Mouse (Mus musculus) liver, postnatal 0 days (tissue): ENCODE measurements around the gene Gtpbp2. TPM values are rescaled to one million over a fixed set of nuclear protein-coding genes. Genes with fewer than 3 reads are reported as not detected.
A peak's percentile ranks its signal among the peaks of the same experiment; 100 is the strongest.

Experiments
- ATAC-seq: fragments of 200-750 bp; cut with Nextera tagmentation; 2 replicates; pipeline ENCODE4 v1.8.0; 2017; ENCODE audit warnings: mild to moderate bottlenecking, moderate library complexity
- DNase-seq: peaks from one replicate; pipeline ENCODE4 v3.0.0-alpha.2; 2016
- H3K27ac ChIP-seq: fragments of 300-500 bp; sonication (generic); 2 replicates; pipeline ENCODE4 v1.5.1; 2014; ENCODE audit warnings: antibody characterized with exemption, moderate library complexity, mild to moderate bottlenecking, low read depth
- H3K27me3 ChIP-seq: fragments of 300-500 bp; sonication (generic); 2 replicates; pipeline ENCODE4 v1.6.1; 2014; ENCODE audit warnings: low read length, control low read depth, mixed read lengths; ENCODE audit not compliant: insufficient read depth
- H3K36me3 ChIP-seq: fragments of 300-500 bp; sonication (generic); replicated peaks from 2 replicates; pipeline ENCODE4 v1.6.1; 2014; ENCODE audit warnings: mild to moderate bottlenecking, control low read depth, low read length, moderate library complexity, mixed read lengths; ENCODE audit not compliant: insufficient read depth
- H3K4me1 ChIP-seq: fragments of 300-500 bp; sonication (generic); 2 replicates; pipeline ENCODE4 v1.6.1; 2014; ENCODE audit warnings: antibody characterized with exemption, mild to moderate bottlenecking, control low read depth; ENCODE audit not compliant: insufficient read depth
- H3K4me2 ChIP-seq: fragments of 300-500 bp; sonication (generic); 2 replicates; pipeline ENCODE4 v1.6.1; 2014; ENCODE audit warnings: low read depth, mild to moderate bottlenecking, low read length, moderate library complexity, mixed read lengths
- H3K4me3 ChIP-seq: fragments of 300-500 bp; sonication (generic); 2 replicates; pipeline ENCODE4 v1.5.1; 2014; ENCODE audit warnings: low read depth, low read length
- H3K9ac ChIP-seq: fragments of 300-500 bp; sonication (generic); replicated peaks from 2 replicates; pipeline ENCODE4 v1.6.1; 2014; ENCODE audit warnings: mild to moderate bottlenecking, moderate library complexity
- H3K9me3 ChIP-seq: fragments of 300-500 bp; sonication (generic); 2 replicates; pipeline ENCODE4 v1.6.1; 2016; ENCODE audit warnings: mild to moderate bottlenecking, control low read depth, low read length, mixed read lengths
- CTCF ChIP-seq: sonication (generic); IDR thresholded peaks from 2 replicates; pipeline ENCODE4 v1.5.1; 2016; ENCODE audit warnings: antibody characterized with exemption, low read depth
- EP300 ChIP-seq: IDR thresholded peaks from 2 replicates; pipeline ENCODE4 v1.6.1; 2016; ENCODE audit warnings: antibody characterized with exemption, low read depth, mild to moderate bottlenecking
- WGBS: fragments of 180-500 bp; shearing (Covaris S2); extraction: QIAGEN DNeasy Blood & Tissue Kit; methylation state at CpG from one replicate; pipeline ENCODE4 v1.1.7; 2014; ENCODE audit not compliant: insufficient replicate concordance; 5-methylcytosine and 5-hydroxymethylcytosine counted together
- polyA plus RNA-seq: library from polyadenylated mRNA; unstranded; fragments of >200 nt; fragmentation: Nextera tagmentation; extraction: Ambion mirVana; gene quantifications from 2 replicates; pipeline ENCODE4 v1.2.1, GENCODE M21; 2015

Gtpbp2 gene
- polyA plus RNA-seq, 1 experiment from 2014 or later, result 27.5 TPM

- peaks cover 7% of the 10 kb centered on the region; the same call in 1 of the 2 replicates for H3K4me1 ChIP-seq
- no peak overlapping the region for H3K4me2 ChIP-seq
- TF ChIP-seq EP300 (no peak), CTCF (no peak)
- H3K27me3 ChIP-seq, result no peaks in the 10 kb centered on the region
- no peak for DNase-seq
- no peaks in the 10 kb centered on the region for H3K9me3 ChIP-seq
- no peak for ATAC-seq
- H3K9ac ChIP-seq, result no peak overlapping the region
- H3K36me3 ChIP-seq, result peaks cover 45% of the 10 kb centered on the region
- no peak overlapping the region for H3K4me3 ChIP-seq
- H3K27ac ChIP-seq, result no peak overlapping the region
- WGBS, result 73% methylated on average over 13 of the region's 13 CpGs
Observed at GRCm38 (mm10) chr17:46129741-46130498, 30.9 kb upstream of the Gtpbp2 start.

GRCm38 (mm10) chr17:46132058-46132718 lies 28.6 kb upstream of the Gtpbp2 start:
- TF ChIP-seq EP300 (no peak), CTCF (peak; percentile 94)
- Histone ChIP-seq H3K27me3 (no peaks in the 10 kb centered on the region), H3K36me3 (peaks cover 24% of the 10 kb centered on the region), H3K4me2 (no peak overlapping the region), H3K27ac (no peak overlapping the region), H3K9me3 (no peaks in the 10 kb centered on the region), H3K4me1 (peaks cover 7% of the 10 kb centered on the region; the same call in 1 of the 2 replicates), H3K4me3 (no peak overlapping the region), H3K9ac (no peak overlapping the region)
- ATAC-seq, result peak; percentile 33; the same call in 1 of the 2 replicates
- DNase-seq, result peak; percentile 81
- 19% methylated on average over 12 of the region's 12 CpGs for WGBS

- no peak overlapping the region for H3K9ac ChIP-seq
- H3K36me3 ChIP-seq, result peaks cover 17% of the 10 kb centered on the region
- DNase-seq (no peak), ATAC-seq (peak; percentile 38; the same call in 1 of the 2 replicates)
- 46% methylated on average over 8 of the region's 8 CpGs for WGBS
- TF ChIP-seq CTCF (no peak), EP300 (no peak)
- H3K27ac ChIP-seq, result no peak overlapping the region
- no peak overlapping the region for H3K4me2 ChIP-seq
- no peaks in the 10 kb centered on the region for H3K9me3 ChIP-seq
- no peak overlapping the region for H3K4me3 ChIP-seq
- peaks cover 7% of the 10 kb centered on the region; the same call in 1 of the 2 replicates for H3K4me1 ChIP-seq
- no peaks in the 10 kb centered on the region for H3K27me3 ChIP-seq
Observed at GRCm38 (mm10) chr17:46132862-46133261, 28.0 kb upstream of the Gtpbp2 start.

- peak overlapping the region; percentile 39; the same call in 1 of the 2 replicates for H3K27ac ChIP-seq
- no peak overlapping the region; the same call in 1 of the 2 replicates for H3K9ac ChIP-seq
- H3K36me3 ChIP-seq, result no peaks in the 10 kb centered on the region
- ATAC-seq (peak; percentile 76), DNase-seq (peak; percentile 39)
- H3K4me2 ChIP-seq, result no peak overlapping the region; the same call in 1 of the 2 replicates
- no peaks in the 10 kb centered on the region for H3K27me3 ChIP-seq
- H3K9me3 ChIP-seq, result no peaks in the 10 kb centered on the region
- H3K4me3 ChIP-seq, result no peak overlapping the region
- 37% methylated on average over 8 of the region's 8 CpGs for WGBS
- peaks cover 17% of the 10 kb centered on the region for H3K4me1 ChIP-seq
- TF ChIP-seq CTCF, result no peak
- TF ChIP-seq EP300, result peak; percentile 70; the same call in 1 of the 2 replicates
Observed at GRCm38 (mm10) chr17:46138563-46139236, 22.1 kb upstream of the Gtpbp2 start.

GRCm38 (mm10) chr17:46139872-46140271 lies 21.0 kb upstream of the Gtpbp2 start:
- no peak for ATAC-seq
- Histone ChIP-seq H3K4me3 (no peak overlapping the region), H3K9ac (no peak overlapping the region), H3K4me1 (peaks cover 24% of the 10 kb centered on the region), H3K9me3 (no peaks in the 10 kb centered on the region), H3K36me3 (no peaks in the 10 kb centered on the region), H3K27ac (no peak overlapping the region), H3K27me3 (no peaks in the 10 kb centered on the region), H3K4me2 (no peak overlapping the region)
- 71% methylated on average over 3 of the region's 3 CpGs for WGBS
- DNase-seq, result no peak
- TF ChIP-seq CTCF, result no peak
- no peak for TF ChIP-seq EP300
